ENCODE assay signal across 8 mouse cellular contexts in the genomic region with DNA sequence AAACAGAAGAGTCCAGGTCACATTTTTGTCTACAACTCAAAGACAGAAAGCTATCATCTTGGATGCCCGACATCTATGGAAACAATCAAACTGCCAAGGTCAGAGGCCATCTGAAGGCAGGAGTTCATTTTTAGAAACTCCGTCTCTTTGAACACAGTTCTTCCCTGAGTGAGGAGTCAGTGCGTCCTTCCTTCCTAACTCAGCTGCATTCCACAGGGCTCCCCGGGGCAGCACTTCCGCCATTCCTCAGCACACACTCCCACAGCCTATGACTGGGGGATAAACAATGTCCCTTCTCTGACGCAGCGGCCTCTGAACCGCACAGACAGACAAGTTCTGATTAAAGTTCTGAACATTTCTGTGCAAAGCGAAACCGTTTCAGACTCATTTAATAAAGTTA. TPM values are rescaled to one million over a fixed set of nuclear protein-coding genes. Genes with fewer than 3 reads are reported as not detected.
DNase-seq lines count a peak whose midpoint lies in the region; ATAC-seq and TF ChIP-seq lines count a peak whose summit lies in the region.

No protein-coding gene starts in this region.

- peaks cover 12% of the 10 kb centered on the region for H3K4me1 ChIP-seq in heart, adult 2 months (ENCODE audit: control insufficient read depth, insufficient read depth, low read length)
- 0 out of 2 replicates have a peak, but pooled peaks cover 3% of the 10 kb centered on the region for H3K4me1 ChIP-seq in lung, embryonic 14.5 days (ENCODE audit: insufficient read depth)
- no peaks in the 10 kb centered on the region for H3K4me1 ChIP-seq in stomach, postnatal 0 days (replicated peaks; ENCODE audit: control insufficient read depth, insufficient read depth)

- no peak overlapping the region for H3K9ac ChIP-seq in heart, adult 2 months (ENCODE audit: low read depth, low read length)
- H3K9ac ChIP-seq in lung, embryonic 14.5 days: peak overlapping the region; percentile 17; the same call in 1 of the 2 replicates
- no peak overlapping the region for H3K9ac ChIP-seq in stomach, postnatal 0 days (ENCODE audit: low read length)

- peak; percentile 95 for ATAC-seq in lung, embryonic 14.5 days (ENCODE audit: insufficient read depth)
- ATAC-seq in stomach, postnatal 0 days (ENCODE audit: low FRiP score, low TSS enrichment): peak; percentile 92
- ATAC-seq in cerebellum, adult (ENCODE audit: insufficient number of reproducible peaks, low FRiP score, low TSS enrichment): no peak

- intact Hi-C loops in left cerebral cortex, adult 2 months (cut with DNase I): loop anchor here (5.0 kb wide), 2 partner anchors 64 to 139 kb away; no protein-coding TSS in a partner anchor
- intact Hi-C loops in left cerebral cortex, postnatal 25 days (cut with DNase I): loop anchor here (5.0 kb wide), 1 partner anchor 64 kb away; no protein-coding TSS in a partner anchor
- intact Hi-C loops in heart, adult 2 months (cut with DNase I): loop anchor here (2.0 kb wide), 1 partner anchor 77 kb away; no protein-coding TSS in a partner anchor
- intact Hi-C loops in gastrocnemius, postnatal 14 days (cut with DNase I; ENCODE audit: low total_unique reads): no loop called here

- no peaks in the 10 kb centered on the region for H3K9me3 ChIP-seq in lung, embryonic 14.5 days (ENCODE audit: low read depth, low read length)
- H3K9me3 ChIP-seq in stomach, postnatal 0 days (ENCODE audit: control insufficient read depth, low read length): no peaks in the 10 kb centered on the region

- TF ChIP-seq EP300 in heart, adult 2 months (IDR thresholded peaks at IDR 0.05; ENCODE audit: insufficient read depth, low read depth, low read length): 0 out of 2 replicates have a peak, but pooled peaks have one; percentile 43
- no peak for TF ChIP-seq EP300 in stomach, postnatal 0 days (optimal IDR thresholded peaks at IDR 0.05)

- H3K27me3 ChIP-seq in heart, adult 2 months (ENCODE audit: control insufficient read depth, insufficient read depth, low read length): no peaks in the 10 kb centered on the region
- H3K27me3 ChIP-seq in lung, embryonic 14.5 days (ENCODE audit: insufficient read depth, low read length): no peaks in the 10 kb centered on the region
- no peaks in the 10 kb centered on the region for H3K27me3 ChIP-seq in stomach, postnatal 0 days (ENCODE audit: control insufficient read depth, insufficient read depth, low read length)

- peak overlapping the region; percentile 51; the same call in 1 of the 2 replicates for H3K27ac ChIP-seq in left cerebral cortex, adult 2 months
- peak overlapping the region; percentile 74 for H3K27ac ChIP-seq in heart, adult 2 months
- peak overlapping the region; percentile 87 for H3K27ac ChIP-seq in lung, embryonic 14.5 days (ENCODE audit: low read depth)
- H3K27ac ChIP-seq in stomach, postnatal 0 days (replicated peaks): peak overlapping the region; percentile 87

- 8% methylated on average over 10 of the region's 10 CpGs for WGBS in heart, adult 2 months
- 6% methylated on average over 10 of the region's 10 CpGs for WGBS in lung, embryonic 14.5 days
- WGBS in stomach, postnatal 0 days: 9% methylated on average over 10 of the region's 10 CpGs

- no peak for TF ChIP-seq POLR2A in heart, adult 2 months (IDR thresholded peaks at IDR 0.05; ENCODE audit: insufficient read depth, low read depth, low read length)

- H3K4me2 ChIP-seq in lung, embryonic 14.5 days: no peak overlapping the region
- H3K4me2 ChIP-seq in stomach, postnatal 0 days (replicated peaks; ENCODE audit: low read depth): 0 out of 2 replicates have a peak overlapping the region, but pooled peaks have one; percentile 1

- no peak overlapping the region for H3K4me3 ChIP-seq in left cerebral cortex, adult 2 months
- H3K4me3 ChIP-seq in heart, adult 2 months: no peak overlapping the region
- no peak overlapping the region for H3K4me3 ChIP-seq in lung, embryonic 14.5 days (ENCODE audit: low read depth, low read length)
- no peak overlapping the region for H3K4me3 ChIP-seq in stomach, postnatal 0 days (ENCODE audit: low read depth, low read length)

- TF ChIP-seq CTCF in left cerebral cortex, adult 2 months (IDR thresholded peaks at IDR 0.05): no peak
- TF ChIP-seq CTCF in heart, adult 2 months (IDR thresholded peaks at IDR 0.05): no peak
- TF ChIP-seq CTCF in lung, embryonic 14.5 days (IDR thresholded peaks at IDR 0.05; ENCODE audit: low read depth): no peak
- TF ChIP-seq CTCF in stomach, postnatal 0 days (IDR thresholded peaks at IDR 0.05; ENCODE audit: low read depth): no peak

- DNase-seq in left cerebral cortex, adult 2 months (ENCODE audit: extremely low spot score in 1 of 2, low spot score in 2 of 2): no peak
- no peak for DNase-seq in left cerebral cortex, postnatal 25 days (ENCODE audit: low spot score in 2 of 2)
- DNase-seq in heart, adult 2 months: peak; percentile 60 to 76
- peak; percentile 79 for DNase-seq in kidney, adult 11 months
- peak; percentile 88 for DNase-seq in lung, embryonic 14.5 days
- DNase-seq in stomach, postnatal 0 days (ENCODE audit: low spot score): peak; percentile 57
- no peak for DNase-seq in gastrocnemius, postnatal 14 days

- peaks cover 20% of the 10 kb centered on the region for H3K36me3 ChIP-seq in heart, adult 2 months (ENCODE audit: control insufficient read depth, insufficient read depth, low read length)
- H3K36me3 ChIP-seq in lung, embryonic 14.5 days (ENCODE audit: insufficient read depth): peaks cover 78% of the 10 kb centered on the region
- peaks cover 18% of the 10 kb centered on the region for H3K36me3 ChIP-seq in stomach, postnatal 0 days (ENCODE audit: control insufficient read depth, insufficient read depth, low read length)

- no peaks in the 10 kb centered on the region; the same call in 1 of the 2 replicates for H3K79me2 ChIP-seq in heart, adult 2 months (replicated peaks; ENCODE audit: control insufficient read depth, insufficient read depth, low read length)

RNA-seq across cellular contexts. Expression of a gene that starts 58.9 kb away (rescaled TPM):
- 10 to 100 TPM; 14.7 to 18.8 TPM for total RNA-seq in left cerebral cortex, adult 2 months (2021)
- total RNA-seq in left cerebral cortex, postnatal 25 days (2021): 10 to 100 TPM; 16.5 to 16.6 TPM
- 10 to 100 TPM; 10.9 to 15.7 TPM for total RNA-seq in heart, adult 2 months (2021)
- polyA plus RNA-seq in heart, adult 2 months (2012; rRNA removed): 3.6 and 6.2 TPM in 2 replicates
- polyA plus RNA-seq in lung, embryonic 14.5 days (2014; fragmentation: Nextera tagmentation; extraction: Ambion mirVana): 54.9 and 57.3 TPM in 2 replicates
- polyA plus RNA-seq in stomach, postnatal 0 days (2015; fragmentation: Nextera tagmentation; extraction: Ambion mirVana): 44.3 and 45.3 TPM in 2 replicates
- total RNA-seq in gastrocnemius, postnatal 14 days (2021): 10 to 100 TPM in 1 of 2 experiments, 1 to 10 TPM in 1; 9.5 to 12.3 TPM

Comparison
In these comparisons a context has a peak if more than half of its experiments do, and no peak if none do; other contexts are left out.
1. DNase-seq: peak in heart, adult 2 months (2 of 2), kidney, adult 11 months (single experiment), lung, embryonic 14.5 days (single experiment) and stomach, postnatal 0 days (single experiment); none in left cerebral cortex, adult 2 months (0 of 2), left cerebral cortex, postnatal 25 days (0 of 2) and gastrocnemius, postnatal 14 days (single experiment).
2. Peak in every context shown above with its lines, with median percentiles within 50 percentile points of each other: H3K27ac ChIP-seq.